18 mouse cellular contexts compared by ENCODE assay signal in genomic region chr17:87825454-87826008, GRCm38 (mm10). TPM values are rescaled to one million over a fixed set of nuclear protein-coding genes. Genes with fewer than 3 reads are reported as not detected.
DNase-seq lines count a peak whose midpoint lies in the region; ATAC-seq lines count a peak whose summit lies in the region.
"Had no signal": no experiment of that assay in that cellular context is flagged by ENCODE, and none has a peak within 500 bp of the region (broad histone marks: within the 10 kb centered on the region; RNA-seq: fewer than 3 reads in every experiment).

No protein-coding gene starts in this region.

- no peaks in the 10 kb centered on the region for H3K9me3 ChIP-seq in heart, embryonic 12.5 days (replicated peaks)
- H3K9me3 ChIP-seq in midbrain, embryonic 13.5 days = no peaks in the 10 kb centered on the region
- no peaks in the 10 kb centered on the region for H3K9me3 ChIP-seq in midbrain, embryonic 10.5 days (replicated peaks)
- H3K9me3 ChIP-seq in hindbrain, embryonic 11.5 days (ENCODE audit: control insufficient read depth, low read length) = no peaks in the 10 kb centered on the region
- H3K9me3 ChIP-seq in neural tube, embryonic 14.5 days (ENCODE audit: control insufficient read depth, low read length) = no peaks in the 10 kb centered on the region
- H3K9me3 ChIP-seq: embryonic facial prominence, embryonic 12.5 days; midbrain, embryonic 15.5 days had no signal

- no peak overlapping the region for H3K27ac ChIP-seq in heart, embryonic 12.5 days (ENCODE audit: poor library complexity, severe bottlenecking)
- H3K27ac ChIP-seq in midbrain, embryonic 13.5 days = no peak overlapping the region
- no peak overlapping the region for H3K27ac ChIP-seq in midbrain, embryonic 10.5 days (replicated peaks)
- no peak overlapping the region for H3K27ac ChIP-seq in hindbrain, embryonic 11.5 days (ENCODE audit: low read depth, low read length)
- H3K27ac ChIP-seq in neural tube, embryonic 14.5 days (ENCODE audit: low read depth, low read length) = no peak overlapping the region
- H3K27ac ChIP-seq: embryonic facial prominence, embryonic 12.5 days; layer of hippocampus, adult 2 months; midbrain, embryonic 15.5 days had no signal

- no peak for ATAC-seq in heart, embryonic 12.5 days (ENCODE audit: insufficient number of reproducible peaks, low FRiP score)
- 0 out of 2 replicates have a peak, but pooled peaks have one; percentile 43 for ATAC-seq in midbrain, embryonic 13.5 days
- ATAC-seq in hindbrain, embryonic 11.5 days (ENCODE audit: low FRiP score) = 0 out of 2 replicates have a peak, but pooled peaks have one; percentile 27
- ATAC-seq in neural tube, embryonic 14.5 days (ENCODE audit: low read depth) = 0 out of 2 replicates have a peak, but pooled peaks have one; percentile 28
- ATAC-seq: midbrain, embryonic 15.5 days had no signal

- H3K27me3 ChIP-seq in heart, embryonic 12.5 days (replicated peaks) = peaks cover 30% of the 10 kb centered on the region
- H3K27me3 ChIP-seq in midbrain, embryonic 13.5 days = peaks cover 5% of the 10 kb centered on the region; the same call in 1 of the 2 replicates
- H3K27me3 ChIP-seq in midbrain, embryonic 10.5 days (ENCODE audit: low read depth, poor library complexity, severe bottlenecking) = peaks cover 27% of the 10 kb centered on the region
- H3K27me3 ChIP-seq in hindbrain, embryonic 11.5 days (ENCODE audit: control insufficient read depth, insufficient read depth, low read length) = no peaks in the 10 kb centered on the region
- no peaks in the 10 kb centered on the region for H3K27me3 ChIP-seq in neural tube, embryonic 14.5 days (ENCODE audit: control insufficient read depth, insufficient read depth, low read length)

- H3K4me1 ChIP-seq in heart, embryonic 12.5 days (replicated peaks) = peaks cover 16% of the 10 kb centered on the region
- peaks cover 4% of the 10 kb centered on the region; the same call in 1 of the 2 replicates for H3K4me1 ChIP-seq in midbrain, embryonic 13.5 days (replicated peaks)
- peaks cover 18% of the 10 kb centered on the region for H3K4me1 ChIP-seq in midbrain, embryonic 10.5 days
- H3K4me1 ChIP-seq in hindbrain, embryonic 11.5 days (replicated peaks; ENCODE audit: control insufficient read depth, insufficient read depth, low read length) = 0 out of 2 replicates have a peak, but pooled peaks cover 3% of the 10 kb centered on the region
- H3K4me1 ChIP-seq in neural tube, embryonic 14.5 days (ENCODE audit: control insufficient read depth, insufficient read depth, low read length) = no peaks in the 10 kb centered on the region

- DNase-seq in heart, postnatal 36 days = no peak
- no peak for DNase-seq in midbrain, embryonic 10.5 days (ENCODE audit: low spot score)
- DNase-seq in hindbrain, embryonic 11.5 days (ENCODE audit: low spot score) = peak; percentile 6
- DNase-seq in Muller cell, postnatal 12 days (ENCODE audit: inconsistent ontology term) = no peak
- no peak for DNase-seq in adrenal gland, adult 8-10 months
- DNase-seq: cerebellum, adult 11 months; cerebellum, postnatal 36 days; kidney, adult 8-10 months; lung, postnatal 4 days; thymus, postnatal 14 days had no signal

- H3K4me2 ChIP-seq in heart, embryonic 12.5 days = peak overlapping the region; percentile 50; the same call in 1 of the 2 replicates
- H3K4me2 ChIP-seq in midbrain, embryonic 13.5 days (replicated peaks) = no peak overlapping the region
- no peak overlapping the region for H3K4me2 ChIP-seq in hindbrain, embryonic 11.5 days (replicated peaks; ENCODE audit: low read depth, low read length)
- H3K4me2 ChIP-seq in neural tube, embryonic 14.5 days (ENCODE audit: low read depth, low read length) = no peak overlapping the region

- no peak overlapping the region for H3K4me3 ChIP-seq in heart, embryonic 12.5 days
- H3K4me3 ChIP-seq in midbrain, embryonic 13.5 days (replicated peaks) = no peak overlapping the region
- H3K4me3 ChIP-seq in midbrain, embryonic 10.5 days = no peak overlapping the region
- no peak overlapping the region for H3K4me3 ChIP-seq in hindbrain, embryonic 11.5 days (ENCODE audit: low read depth, low read length)
- H3K4me3 ChIP-seq in neural tube, embryonic 14.5 days (ENCODE audit: low read depth, low read length) = no peak overlapping the region
- H3K4me3 ChIP-seq: embryonic facial prominence, embryonic 12.5 days; layer of hippocampus, adult 2 months; midbrain, embryonic 15.5 days had no signal

- WGBS in heart, embryonic 12.5 days = 29% methylated on average over 5 of the region's 5 CpGs
- WGBS in midbrain, embryonic 13.5 days = 48% methylated on average over 5 of the region's 5 CpGs
- 46% methylated on average over 5 of the region's 5 CpGs for WGBS in midbrain, embryonic 10.5 days
- WGBS in hindbrain, embryonic 11.5 days = 37% methylated on average over 4 of the region's 5 CpGs
- WGBS in neural tube, embryonic 14.5 days = 37% methylated on average over 5 of the region's 5 CpGs

- no peaks in the 10 kb centered on the region for H3K36me3 ChIP-seq in heart, embryonic 12.5 days
- no peaks in the 10 kb centered on the region for H3K36me3 ChIP-seq in midbrain, embryonic 13.5 days
- no peaks in the 10 kb centered on the region for H3K36me3 ChIP-seq in midbrain, embryonic 10.5 days
- no peaks in the 10 kb centered on the region for H3K36me3 ChIP-seq in hindbrain, embryonic 11.5 days (ENCODE audit: control insufficient read depth, insufficient read depth, low read length)
- H3K36me3 ChIP-seq in neural tube, embryonic 14.5 days (ENCODE audit: control insufficient read depth, insufficient read depth, low read length) = no peaks in the 10 kb centered on the region
- H3K36me3 ChIP-seq: embryonic facial prominence, embryonic 12.5 days; midbrain, embryonic 15.5 days had no signal

- H3K9ac ChIP-seq in heart, embryonic 12.5 days = no peak overlapping the region
- H3K9ac ChIP-seq in midbrain, embryonic 13.5 days (replicated peaks) = no peak overlapping the region
- H3K9ac ChIP-seq in hindbrain, embryonic 11.5 days (ENCODE audit: low read depth, low read length) = no peak overlapping the region
- no peak overlapping the region for H3K9ac ChIP-seq in neural tube, embryonic 14.5 days (replicated peaks; ENCODE audit: low read depth, low read length)
- H3K9ac ChIP-seq: embryonic facial prominence, embryonic 12.5 days; midbrain, embryonic 15.5 days had no signal

- intact Hi-C loops in heart, postnatal 36 days (cut with DNase I) = no loop called here

RNA-seq across cellular contexts. Expression of gene Kcnk12, which starts 27.7 kb away (rescaled TPM):
- 0.11 and 0.13 TPM in 2 replicates for polyA plus RNA-seq in heart, embryonic 12.5 days (2016; fragmentation: Nextera tagmentation; extraction: Ambion mirVana)
- not detected for total RNA-seq in heart, postnatal 36 days (2021)
- 0.36 and 0.45 TPM in 2 replicates for polyA plus RNA-seq in midbrain, embryonic 13.5 days (2015; fragmentation: Nextera tagmentation; extraction: Ambion mirVana)
- 0.17 TPM in 2 replicates for polyA plus RNA-seq in midbrain, embryonic 10.5 days (2016; fragmentation: Nextera tagmentation; extraction: Ambion mirVana)
- polyA plus RNA-seq in hindbrain, embryonic 11.5 days (2014; fragmentation: Nextera tagmentation; extraction: Ambion mirVana) = 0.10 and 0.39 TPM in 2 replicates
- polyA plus RNA-seq in neural tube, embryonic 14.5 days (2014; fragmentation: Nextera tagmentation; extraction: Ambion mirVana) = 0.95 and 1.3 TPM in 2 replicates
- under 1 TPM; 0.14 to 0.54 (median 0.19) TPM for total RNA-seq in adrenal gland, adult 8-10 months (2022)
- total RNA-seq: gastrocnemius, postnatal 4 days had no signal
- polyA plus RNA-seq: heart, postnatal 0 days had no signal
